Mouse (Mus musculus): Measurements from ENCODE around the gene Rftn1. TPM values are rescaled to one million over a fixed set of nuclear protein-coding genes. Genes with fewer than 3 reads are reported as not detected.
A peak's percentile ranks its signal among the peaks of the same experiment; 100 is the strongest.

Gene Rftn1
- polyA plus RNA-seq, 1 experiment from 2014 or later = 18.5 TPM

- Histone ChIP-seq H3K4me2 (no peak overlapping the region), H3K4me3 (no peak overlapping the region), H3K27ac (replicated peaks) (no peak overlapping the region), H3K27me3 (no peaks in the 10 kb centered on the region), H3K4me1 (replicated peaks) (peaks cover 5% of the 10 kb centered on the region; the same call in 1 of the 2 replicates), H3K36me3 (no peaks in the 10 kb centered on the region), H3K9ac (no peak overlapping the region), H3K9me3 (no peaks in the 10 kb centered on the region)
- ATAC-seq (ENCODE audit: low read depth) = no peak
- 86% methylated on average over 13 of the region's 13 CpGs for WGBS
Observed at GRCm38 (mm10) chr17:50063832-50064627, 126.4 kb downstream of the Rftn1 start.

- no peaks in the 10 kb centered on the region for H3K9me3 ChIP-seq
- H3K9ac ChIP-seq = no peak overlapping the region
- no peaks in the 10 kb centered on the region for H3K27me3 ChIP-seq
- H3K36me3 ChIP-seq = no peaks in the 10 kb centered on the region
- peaks cover 5% of the 10 kb centered on the region; the same call in 1 of the 2 replicates for H3K4me1 ChIP-seq (replicated peaks)
- 93% methylated on average over 4 of the region's 4 CpGs for WGBS
- no peak for ATAC-seq (ENCODE audit: low read depth)
- no peak overlapping the region for H3K4me3 ChIP-seq
- no peak overlapping the region for H3K4me2 ChIP-seq
- H3K27ac ChIP-seq (replicated peaks) = no peak overlapping the region
Observed at GRCm38 (mm10) chr17:50062649-50063048, 127.8 kb downstream of the Rftn1 start.

- Histone ChIP-seq H3K9ac (no peak overlapping the region), H3K4me1 (replicated peaks) (no peaks in the 10 kb centered on the region; the same call in 1 of the 2 replicates), H3K4me2 (no peak overlapping the region), H3K4me3 (no peak overlapping the region), H3K27ac (replicated peaks) (no peak overlapping the region), H3K27me3 (no peaks in the 10 kb centered on the region), H3K9me3 (no peaks in the 10 kb centered on the region), H3K36me3 (no peaks in the 10 kb centered on the region)
- 91% methylated on average over 4 of the region's 4 CpGs for WGBS
- ATAC-seq (ENCODE audit: low read depth) = no peak
Observed at GRCm38 (mm10) chr17:50061446-50061845, 129.0 kb downstream of the Rftn1 start.

GRCm38 (mm10) chr17:50060220-50060619 lies 130.3 kb downstream of the Rftn1 start:
- Histone ChIP-seq H3K9me3 (no peaks in the 10 kb centered on the region), H3K36me3 (no peaks in the 10 kb centered on the region), H3K4me3 (no peak overlapping the region), H3K27me3 (no peaks in the 10 kb centered on the region), H3K27ac (replicated peaks) (no peak overlapping the region), H3K4me2 (no peak overlapping the region), H3K9ac (no peak overlapping the region), H3K4me1 (replicated peaks) (peaks cover 7% of the 10 kb centered on the region)
- ATAC-seq (ENCODE audit: low read depth) = no peak
- WGBS = 78% methylated on average over 2 of the region's 2 CpGs

GRCm38 (mm10) chr17:50059417-50059816 lies 131.1 kb downstream of the Rftn1 start:
- H3K36me3 ChIP-seq = no peaks in the 10 kb centered on the region
- no peaks in the 10 kb centered on the region for H3K9me3 ChIP-seq
- H3K4me3 ChIP-seq = no peak overlapping the region
- peaks cover 15% of the 10 kb centered on the region for H3K4me1 ChIP-seq (replicated peaks)
- H3K27me3 ChIP-seq = no peaks in the 10 kb centered on the region
- no peak overlapping the region for H3K27ac ChIP-seq (replicated peaks)
- no peak for ATAC-seq (ENCODE audit: low read depth)
- no peak overlapping the region for H3K9ac ChIP-seq
- 93% methylated on average over 5 of the region's 5 CpGs for WGBS
- no peak overlapping the region for H3K4me2 ChIP-seq

GRCm38 (mm10) chr17:50055154-50055756 lies 135.2 kb downstream of the Rftn1 start:
- Histone ChIP-seq H3K9ac (peak overlapping the region; percentile 41; the same call in 1 of the 2 replicates), H3K27ac (replicated peaks) (peak overlapping the region; percentile 46), H3K9me3 (no peaks in the 10 kb centered on the region), H3K4me3 (no peak overlapping the region), H3K27me3 (no peaks in the 10 kb centered on the region), H3K4me1 (replicated peaks) (peaks cover 20% of the 10 kb centered on the region), H3K4me2 (no peak overlapping the region), H3K36me3 (no peaks in the 10 kb centered on the region)
- WGBS = 51% methylated on average over 16 of the region's 16 CpGs
- ATAC-seq (ENCODE audit: low read depth) = peak; percentile 34; the same call in 1 of the 2 replicates

- ATAC-seq (ENCODE audit: low read depth) = peak; percentile 50; the same call in 1 of the 2 replicates
- Histone ChIP-seq H3K9ac (no peak overlapping the region), H3K9me3 (no peaks in the 10 kb centered on the region), H3K4me1 (replicated peaks) (peaks cover 20% of the 10 kb centered on the region), H3K36me3 (no peaks in the 10 kb centered on the region), H3K27ac (replicated peaks) (peak overlapping the region; percentile 46; the same call in 1 of the 2 replicates), H3K27me3 (no peaks in the 10 kb centered on the region), H3K4me2 (no peak overlapping the region), H3K4me3 (no peak overlapping the region)
- WGBS = 69% methylated on average over 7 of the region's 7 CpGs
Observed at GRCm38 (mm10) chr17:50054586-50054985, 135.9 kb downstream of the Rftn1 start.

GRCm38 (mm10) chr17:50053961-50054360 lies 136.5 kb downstream of the Rftn1 start:
- H3K9ac ChIP-seq = no peak overlapping the region
- H3K4me3 ChIP-seq = no peak overlapping the region
- H3K4me2 ChIP-seq = no peak overlapping the region
- ATAC-seq (ENCODE audit: low read depth) = no peak
- H3K36me3 ChIP-seq = no peaks in the 10 kb centered on the region
- 100% methylated on average over 1 of the region's 1 CpGs for WGBS
- H3K9me3 ChIP-seq = no peaks in the 10 kb centered on the region
- H3K27me3 ChIP-seq = no peaks in the 10 kb centered on the region
- peaks cover 20% of the 10 kb centered on the region for H3K4me1 ChIP-seq (replicated peaks)
- no peak overlapping the region for H3K27ac ChIP-seq (replicated peaks)

- Histone ChIP-seq H3K9ac (no peak overlapping the region), H3K4me3 (no peak overlapping the region), H3K27ac (replicated peaks) (no peak overlapping the region), H3K4me2 (no peak overlapping the region), H3K27me3 (no peaks in the 10 kb centered on the region), H3K4me1 (replicated peaks) (peaks cover 26% of the 10 kb centered on the region), H3K9me3 (no peaks in the 10 kb centered on the region), H3K36me3 (no peaks in the 10 kb centered on the region)
- ATAC-seq (ENCODE audit: low read depth) = no peak
- WGBS = 76% methylated on average over 7 of the region's 7 CpGs
Observed at GRCm38 (mm10) chr17:50052741-50053468, 137.6 kb downstream of the Rftn1 start.

- Histone ChIP-seq H3K36me3 (no peaks in the 10 kb centered on the region), H3K9me3 (no peaks in the 10 kb centered on the region), H3K4me3 (no peak overlapping the region), H3K27ac (replicated peaks) (no peak overlapping the region), H3K4me2 (no peak overlapping the region), H3K27me3 (no peaks in the 10 kb centered on the region), H3K9ac (no peak overlapping the region), H3K4me1 (replicated peaks) (peaks cover 28% of the 10 kb centered on the region)
- no peak for ATAC-seq (ENCODE audit: low read depth)
- WGBS = 85% methylated on average over 9 of the region's 9 CpGs
Observed at GRCm38 (mm10) chr17:50050456-50050855, 140.0 kb downstream of the Rftn1 start.

GRCm38 (mm10) chr17:50048209-50048608 lies 142.3 kb downstream of the Rftn1 start:
- H3K27ac ChIP-seq (replicated peaks) = peak overlapping the region; percentile 54
- no peaks in the 10 kb centered on the region for H3K36me3 ChIP-seq
- no peak overlapping the region for H3K4me2 ChIP-seq
- H3K27me3 ChIP-seq = no peaks in the 10 kb centered on the region
- WGBS = 50% methylated on average over 9 of the region's 9 CpGs
- no peak overlapping the region for H3K4me3 ChIP-seq
- no peaks in the 10 kb centered on the region for H3K9me3 ChIP-seq
- ATAC-seq (ENCODE audit: low read depth) = no peak; the same call in 1 of the 2 replicates
- peaks cover 13% of the 10 kb centered on the region for H3K4me1 ChIP-seq (replicated peaks)
- H3K9ac ChIP-seq = no peak overlapping the region

GRCm38 (mm10) chr17:50047182-50047581 lies 143.3 kb downstream of the Rftn1 start:
- Histone ChIP-seq H3K27ac (replicated peaks) (0 out of 2 replicates have a peak overlapping the region, but pooled peaks have one; percentile 28), H3K9ac (no peak overlapping the region), H3K9me3 (no peaks in the 10 kb centered on the region), H3K27me3 (no peaks in the 10 kb centered on the region), H3K36me3 (no peaks in the 10 kb centered on the region), H3K4me3 (no peak overlapping the region), H3K4me2 (no peak overlapping the region), H3K4me1 (replicated peaks) (peaks cover 13% of the 10 kb centered on the region)
- ATAC-seq (ENCODE audit: low read depth) = no peak
- 85% methylated on average over 12 of the region's 12 CpGs for WGBS
